8 mouse cellular contexts compared by ENCODE assay signal in the genomic region with DNA sequence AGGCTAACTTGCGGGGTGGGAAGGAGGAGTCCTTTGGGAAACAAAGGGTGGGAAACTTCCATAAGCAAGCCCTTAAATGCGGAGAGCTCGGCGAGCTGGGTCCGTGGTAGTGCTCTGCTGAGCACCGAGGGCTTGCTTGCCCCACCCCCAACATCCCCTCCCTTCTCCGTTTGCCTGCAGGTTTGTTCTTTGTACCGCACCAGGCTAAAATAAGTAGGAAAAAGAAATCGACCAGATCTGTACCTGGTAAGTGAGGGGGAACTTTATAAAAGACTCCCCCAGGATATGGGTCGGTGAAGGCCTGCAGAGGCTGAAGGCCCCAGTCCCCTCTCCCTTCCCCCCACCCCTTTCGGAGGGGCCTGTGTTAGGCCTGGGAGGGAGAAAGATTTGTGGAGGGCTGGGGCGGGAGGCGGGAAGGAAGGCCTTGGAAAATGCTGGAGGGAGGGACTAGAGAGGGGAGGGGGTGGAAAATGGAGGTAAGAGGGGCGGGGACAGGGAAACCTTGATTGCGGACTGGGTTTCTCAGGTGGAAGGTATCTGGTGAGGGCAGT. TPM values are rescaled to one million over a fixed set of nuclear protein-coding genes. Genes with fewer than 3 reads are reported as not detected.
DNase-seq lines count a peak whose midpoint lies in the region; ATAC-seq and TF ChIP-seq lines count a peak whose summit lies in the region.

No protein-coding gene starts in this region.

- TF ChIP-seq EP300 in liver, postnatal 0 days (IDR thresholded peaks at IDR 0.05; ENCODE audit: low read depth) = no peak

- H3K9me3 ChIP-seq in forebrain, embryonic 15.5 days = no peaks in the 10 kb centered on the region
- H3K9me3 ChIP-seq in intestine, embryonic 16.5 days (ENCODE audit: control insufficient read depth, low read length) = no peaks in the 10 kb centered on the region
- no peaks in the 10 kb centered on the region for H3K9me3 ChIP-seq in liver, postnatal 0 days (ENCODE audit: low read length)
- H3K9me3 ChIP-seq in neural tube, embryonic 13.5 days = no peaks in the 10 kb centered on the region

- H3K36me3 ChIP-seq in forebrain, embryonic 15.5 days = no peaks in the 10 kb centered on the region; the same call in 1 of the 2 replicates
- no peaks in the 10 kb centered on the region for H3K36me3 ChIP-seq in intestine, embryonic 16.5 days (ENCODE audit: control insufficient read depth, insufficient read depth, low read length)
- H3K36me3 ChIP-seq in liver, postnatal 0 days (replicated peaks; ENCODE audit: insufficient read depth, low read length) = no peaks in the 10 kb centered on the region
- no peaks in the 10 kb centered on the region for H3K36me3 ChIP-seq in neural tube, embryonic 13.5 days

- peak; percentile 25 to 32 for DNase-seq in right cerebral cortex, postnatal 10 days (ENCODE audit: low spot score in 2 of 2)
- DNase-seq in right cerebral cortex, adult 18-20 months = no peak
- peak; percentile 28 for DNase-seq in cerebellum, adult 11-12 months
- DNase-seq in liver, postnatal 0 days = peak; percentile 18
- no peak for DNase-seq in urinary bladder, postnatal 10 days (ENCODE audit: low spot score)

- H3K4me2 ChIP-seq in forebrain, embryonic 15.5 days (replicated peaks) = peak overlapping the region; percentile 44
- peak overlapping the region; percentile 46; the same call in 1 of the 2 replicates for H3K4me2 ChIP-seq in intestine, embryonic 16.5 days (ENCODE audit: low read depth, low read length)
- H3K4me2 ChIP-seq in liver, postnatal 0 days (ENCODE audit: low read depth, low read length) = peak overlapping the region; percentile 78
- peak overlapping the region; percentile 54 for H3K4me2 ChIP-seq in neural tube, embryonic 13.5 days

- no peak for TF ChIP-seq CTCF in liver, postnatal 0 days (IDR thresholded peaks at IDR 0.05; ENCODE audit: low read depth)

- WGBS in forebrain, embryonic 15.5 days = 20% methylated on average over 14 of the region's 15 CpGs
- 22% methylated on average over 15 of the region's 15 CpGs for WGBS in intestine, embryonic 16.5 days
- WGBS in liver, postnatal 0 days (ENCODE audit: insufficient replicate concordance) = 31% methylated on average over 15 of the region's 15 CpGs
- 17% methylated on average over 15 of the region's 15 CpGs for WGBS in neural tube, embryonic 13.5 days

- no peaks in the 10 kb centered on the region for H3K27me3 ChIP-seq in forebrain, embryonic 15.5 days
- no peaks in the 10 kb centered on the region for H3K27me3 ChIP-seq in intestine, embryonic 16.5 days (replicated peaks; ENCODE audit: control insufficient read depth, insufficient read depth, low read length)
- H3K27me3 ChIP-seq in liver, postnatal 0 days (ENCODE audit: insufficient read depth, low read length) = no peaks in the 10 kb centered on the region
- no peaks in the 10 kb centered on the region for H3K27me3 ChIP-seq in neural tube, embryonic 13.5 days

- no peaks in the 10 kb centered on the region for H3K4me1 ChIP-seq in forebrain, embryonic 15.5 days
- H3K4me1 ChIP-seq in intestine, embryonic 16.5 days (ENCODE audit: control insufficient read depth, insufficient read depth, low read length) = no peaks in the 10 kb centered on the region
- no peaks in the 10 kb centered on the region for H3K4me1 ChIP-seq in liver, postnatal 0 days (ENCODE audit: insufficient read depth)
- 0 out of 2 replicates have a peak, but pooled peaks cover 8% of the 10 kb centered on the region for H3K4me1 ChIP-seq in neural tube, embryonic 13.5 days (replicated peaks)

- ATAC-seq in forebrain, embryonic 15.5 days (replicated peaks) = peak; percentile 86
- peak; percentile 82 for ATAC-seq in intestine, embryonic 16.5 days
- ATAC-seq in liver, postnatal 0 days = peak; percentile 59
- peak; percentile 81 for ATAC-seq in neural tube, embryonic 13.5 days (ENCODE audit: low read depth)

- peak overlapping the region; percentile 69 for H3K9ac ChIP-seq in forebrain, embryonic 15.5 days (replicated peaks)
- peak overlapping the region; percentile 73 for H3K9ac ChIP-seq in intestine, embryonic 16.5 days (ENCODE audit: low read depth, low read length)
- H3K9ac ChIP-seq in liver, postnatal 0 days (replicated peaks) = peak overlapping the region; percentile 64
- peak overlapping the region; percentile 79 for H3K9ac ChIP-seq in neural tube, embryonic 13.5 days

- peak overlapping the region; percentile 58 for H3K4me3 ChIP-seq in forebrain, embryonic 15.5 days
- H3K4me3 ChIP-seq in intestine, embryonic 16.5 days (ENCODE audit: low read length) = peak overlapping the region; percentile 63
- peak overlapping the region; percentile 65 for H3K4me3 ChIP-seq in liver, postnatal 0 days (ENCODE audit: low read depth, low read length)
- peak overlapping the region; percentile 59 for H3K4me3 ChIP-seq in neural tube, embryonic 13.5 days

- peak overlapping the region; percentile 85 for H3K27ac ChIP-seq in forebrain, embryonic 15.5 days (replicated peaks)
- H3K27ac ChIP-seq in intestine, embryonic 16.5 days (ENCODE audit: low read length) = peak overlapping the region; percentile 77
- peak overlapping the region; percentile 41 for H3K27ac ChIP-seq in liver, postnatal 0 days (ENCODE audit: low read depth)
- H3K27ac ChIP-seq in neural tube, embryonic 13.5 days (replicated peaks) = peak overlapping the region; percentile 87

RNA-seq across cellular contexts. Expression of a gene that starts 0.7 kb away (rescaled TPM):
- 319 and 325 TPM in 2 replicates for polyA plus RNA-seq in forebrain, embryonic 15.5 days (2015; fragmentation: Nextera tagmentation; extraction: Ambion mirVana)
- polyA plus RNA-seq in intestine, embryonic 16.5 days (2015; fragmentation: Nextera tagmentation; extraction: Ambion mirVana) = 556 and 559 TPM in 2 replicates
- 220 and 246 TPM in 2 replicates for polyA plus RNA-seq in liver, postnatal 0 days (2015; fragmentation: Nextera tagmentation; extraction: Ambion mirVana)
- 303 and 387 TPM in 2 replicates for polyA plus RNA-seq in neural tube, embryonic 13.5 days (2015; fragmentation: Nextera tagmentation; extraction: Ambion mirVana)

RNA-seq across cellular contexts. Expression of a gene that starts 24.5 kb away (rescaled TPM):
- polyA plus RNA-seq in forebrain, embryonic 15.5 days (2015; fragmentation: Nextera tagmentation; extraction: Ambion mirVana) = 564 and 580 TPM in 2 replicates
- 355 and 360 TPM in 2 replicates for polyA plus RNA-seq in intestine, embryonic 16.5 days (2015; fragmentation: Nextera tagmentation; extraction: Ambion mirVana)
- 179 and 196 TPM in 2 replicates for polyA plus RNA-seq in liver, postnatal 0 days (2015; fragmentation: Nextera tagmentation; extraction: Ambion mirVana)
- 703 and 734 TPM in 2 replicates for polyA plus RNA-seq in neural tube, embryonic 13.5 days (2015; fragmentation: Nextera tagmentation; extraction: Ambion mirVana)

RNA-seq across cellular contexts. Expression of a gene that starts 30.3 kb away (rescaled TPM):
- 199 and 201 TPM in 2 replicates for polyA plus RNA-seq in forebrain, embryonic 15.5 days (2015; fragmentation: Nextera tagmentation; extraction: Ambion mirVana)
- 151 and 167 TPM in 2 replicates for polyA plus RNA-seq in intestine, embryonic 16.5 days (2015; fragmentation: Nextera tagmentation; extraction: Ambion mirVana)
- 134 and 163 TPM in 2 replicates for polyA plus RNA-seq in liver, postnatal 0 days (2015; fragmentation: Nextera tagmentation; extraction: Ambion mirVana)
- 191 and 193 TPM in 2 replicates for polyA plus RNA-seq in neural tube, embryonic 13.5 days (2015; fragmentation: Nextera tagmentation; extraction: Ambion mirVana)

RNA-seq across cellular contexts. Expression of a gene that starts 31.0 kb away (rescaled TPM):
- 1.3 and 1.4 TPM in 2 replicates for polyA plus RNA-seq in forebrain, embryonic 15.5 days (2015; fragmentation: Nextera tagmentation; extraction: Ambion mirVana)
- 0.84 and 0.95 TPM in 2 replicates for polyA plus RNA-seq in intestine, embryonic 16.5 days (2015; fragmentation: Nextera tagmentation; extraction: Ambion mirVana)
- 0.36 and 5.2 TPM in 2 replicates for polyA plus RNA-seq in liver, postnatal 0 days (2015; fragmentation: Nextera tagmentation; extraction: Ambion mirVana)
- 5.5 and 9.5 TPM in 2 replicates for polyA plus RNA-seq in neural tube, embryonic 13.5 days (2015; fragmentation: Nextera tagmentation; extraction: Ambion mirVana)

RNA-seq across cellular contexts. Expression of a gene that starts 41.9 kb away (rescaled TPM):
- polyA plus RNA-seq in forebrain, embryonic 15.5 days (2015; fragmentation: Nextera tagmentation; extraction: Ambion mirVana) = 17.5 and 17.7 TPM in 2 replicates
- 3.8 and 4.3 TPM in 2 replicates for polyA plus RNA-seq in intestine, embryonic 16.5 days (2015; fragmentation: Nextera tagmentation; extraction: Ambion mirVana)
- 12.7 and 16.3 TPM in 2 replicates for polyA plus RNA-seq in liver, postnatal 0 days (2015; fragmentation: Nextera tagmentation; extraction: Ambion mirVana)
- 20.8 and 22.7 TPM in 2 replicates for polyA plus RNA-seq in neural tube, embryonic 13.5 days (2015; fragmentation: Nextera tagmentation; extraction: Ambion mirVana)

Comparison
In these comparisons a context has a peak if more than half of its experiments do, and no peak if none do; other contexts are left out.
1. DNase-seq: peak in right cerebral cortex, postnatal 10 days (2 of 2), cerebellum, adult 11-12 months (single experiment) and liver, postnatal 0 days (single experiment); none in right cerebral cortex, adult 18-20 months (single experiment) and urinary bladder, postnatal 10 days (single experiment).
2. Peak in every context shown above with its lines, with median percentiles within 50 percentile points of each other: ATAC-seq, H3K27ac ChIP-seq, H3K4me2 ChIP-seq, H3K4me3 ChIP-seq and H3K9ac ChIP-seq.